Mouse (Mus musculus) kidney, adult 2 months (tissue): ENCODE data around the gene Camk2d.

Experiments used
- CTCF ChIP-seq: fragments of 200-500 bp; conservative IDR thresholded peaks from 2 replicates; pipeline ENCODE4 v1.5.1; 2011; ENCODE audit warnings: low read depth, mild to moderate bottlenecking, control low read depth, low read length, moderate library complexity, mixed read lengths; ENCODE audit not compliant: insufficient read depth, insufficient read length
- POLR2A ChIP-seq: fragments of 200-500 bp; IDR thresholded peaks from one replicate; pipeline ENCODE4 v1.6.1; 2011; ENCODE audit warnings: low read depth, low read length, control low read depth

- TF ChIP-seq CTCF (no peak), POLR2A (no peak)
Measured at GRCm38 (mm10) chr3:126670413-126670812, 74.3 kb downstream of the Camk2d start.
